Mouse (Mus musculus) megakaryocyte progenitor cell, adult 5-6 weeks (primary cell): Measurements from ENCODE around the gene Gm8237. TPM values are rescaled to one million over a fixed set of nuclear protein-coding genes. Genes with fewer than 3 reads are reported as not detected.
"Not testable (repeated sequence)": the region's sequence is repeated elsewhere in the genome, so short reads cannot be mapped to it uniquely, and the experiment has no call there.

Experiments
- ATAC-seq: replicated peaks from 2 replicates; pipeline ENCODE4 v1.8.0; 2016; ENCODE audit warnings: mild to moderate bottlenecking, moderate TSS enrichment, inconsistent platforms; ENCODE audit not compliant: poor library complexity
- total RNA-seq, 2 experiments: library from RNA; stranded (forward) in 1 of 2; stranded (reverse) in 1 of 2; fragments of 157-497, 149-512 nt in 1 of 2; fragments of 200-1000 nt in 1 of 2; gene quantifications; 2 replicates each; pipeline versions ENCODE4 v1.2.3 to v1.2.4; 2015 to 2017

Gm8237 gene
- total RNA-seq (2015) = not detected in 2 replicates
- total RNA-seq (2017) = not detected in 2 replicates

- ATAC-seq = not testable (repeated sequence)
Measured at GRCm38 (mm10) chr14:5880241-5880640, at the start of gene Gm8237. Gene Gm8237, minus strand, starts transcription at chr14:5880382.

- ATAC-seq = not testable (repeated sequence)
Measured at GRCm38 (mm10) chr14:5923276-5923675, 43.1 kb upstream of the Gm8237 start.

- ATAC-seq = not testable (repeated sequence)
Measured at GRCm38 (mm10) chr14:5918330-5918942, 38.3 kb upstream of the Gm8237 start.

GRCm38 (mm10) chr14:5913701-5914100 lies 33.5 kb upstream of the Gm8237 start:
- ATAC-seq = not testable (repeated sequence)

GRCm38 (mm10) chr14:5879791-5880190 lies 391 bp downstream of the Gm8237 start:
- ATAC-seq = not testable (repeated sequence)

DNA sequence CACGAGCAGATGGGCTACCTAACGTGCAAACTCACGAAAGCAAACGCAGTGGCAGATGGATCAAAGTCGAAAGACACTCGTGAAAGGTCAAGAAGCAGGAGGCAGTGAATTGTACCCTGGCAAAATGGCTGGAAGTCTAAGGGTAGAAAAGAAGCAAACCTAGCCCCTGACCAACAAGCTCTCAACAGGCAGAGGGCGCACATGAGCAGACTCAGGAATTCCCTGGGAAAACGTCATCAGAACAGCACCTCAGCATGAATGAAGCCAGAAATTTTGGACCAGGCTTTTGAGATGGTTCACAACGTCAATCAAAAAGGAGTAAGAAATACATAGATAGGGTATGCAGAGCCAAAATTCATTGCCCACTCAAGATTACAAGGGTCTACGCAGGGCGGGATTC lies 1.0 kb downstream of the Gm8237 start:
- ATAC-seq = not testable (repeated sequence)

GRCm38 (mm10) chr14:5855911-5856310 lies 24.3 kb downstream of the Gm8237 start:
- ATAC-seq = not testable (repeated sequence)

DNA sequence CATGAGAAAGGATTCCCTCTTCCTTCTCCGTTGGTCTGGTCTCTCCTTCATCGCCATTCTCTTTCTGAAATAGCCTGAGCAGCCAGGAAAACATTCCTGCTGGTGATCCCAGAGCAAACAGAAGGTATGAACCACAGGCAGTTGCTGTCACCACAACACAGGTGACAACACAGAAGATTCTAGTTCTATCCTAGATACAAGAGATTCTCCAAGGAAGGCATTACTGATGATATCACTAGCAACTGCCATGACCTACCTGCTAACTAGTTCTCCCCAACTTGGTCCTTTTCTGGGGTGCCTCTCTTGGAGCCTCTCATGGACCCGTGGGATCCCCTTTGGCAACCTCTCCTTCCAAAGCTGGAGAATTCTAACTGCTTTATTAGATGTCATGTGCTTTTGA lies 50.0 kb downstream of the Gm8237 start, which contains the start of gene Gm3424:
Gene Gm3424, minus strand, starts transcription at position 101 of the 400 bp plus-strand sequence.
- not testable (repeated sequence) for ATAC-seq

GRCm38 (mm10) chr14:5812699-5813356 lies 67.4 kb downstream of the Gm8237 start:
- not testable (repeated sequence) for ATAC-seq

Other genes starting within 250 kb of the Gm8237 start
- gene Gm8265, start 247.4 kb downstream of the Gm8237 start, total RNA-seq (2015) = not detected in 2 replicates
- not detected in 2 replicates for gene Gm8265, start 247.4 kb downstream of the Gm8237 start, total RNA-seq (2017)
- not detected in 2 replicates for gene Gm9603, start 192.9 kb downstream of the Gm8237 start, total RNA-seq (2015)
- not detected in 2 replicates for gene Gm9603, start 192.9 kb downstream of the Gm8237 start, total RNA-seq (2017)
- not detected in 2 replicates for gene Gm3373, start 138.8 kb downstream of the Gm8237 start, total RNA-seq (2015)
- gene Gm3373, start 138.8 kb downstream of the Gm8237 start, total RNA-seq (2017) = not detected in 2 replicates
- gene Gm3383, start 72.4 kb downstream of the Gm8237 start, total RNA-seq (2015) = 0.76 and 1.4 TPM in 2 replicates
- 0.91 and 1.00 TPM in 2 replicates for gene Gm3383, start 72.4 kb downstream of the Gm8237 start, total RNA-seq (2017)
- not detected in 2 replicates for gene Gm3424, start 50.1 kb downstream of the Gm8237 start, total RNA-seq (2015)
- not detected in 2 replicates for gene Gm3424, start 50.1 kb downstream of the Gm8237 start, total RNA-seq (2017)
- not detected in 2 replicates for gene Gm3248, start 81.4 kb upstream of the Gm8237 start, total RNA-seq (2015)
- not detected in 2 replicates for gene Gm3248, start 81.4 kb upstream of the Gm8237 start, total RNA-seq (2017)
- not detected in 2 replicates for gene Gm3453, start 98.8 kb upstream of the Gm8237 start, total RNA-seq (2015)
- gene Gm3453, start 98.8 kb upstream of the Gm8237 start, total RNA-seq (2017) = not detected in 2 replicates
- not detected in 2 replicates for gene Gm6337, start 177.9 kb upstream of the Gm8237 start, total RNA-seq (2015)
- not detected in 2 replicates for gene Gm6337, start 177.9 kb upstream of the Gm8237 start, total RNA-seq (2017)
- not detected in 2 replicates for gene Gm8206, start 213.6 kb upstream of the Gm8237 start, total RNA-seq (2015)
- 1.9 TPM in 1 of 2 replicates, not detected in the other for gene Gm8206, start 213.6 kb upstream of the Gm8237 start, total RNA-seq (2017)
- 0.27 and 0.29 TPM in 2 replicates for gene Gm3468, start 228.3 kb upstream of the Gm8237 start, total RNA-seq (2015)
- gene Gm3468, start 228.3 kb upstream of the Gm8237 start, total RNA-seq (2017) = 0.17 and 0.62 TPM in 2 replicates
- not detected in 2 replicates for gene Gm3476, start 245.4 kb upstream of the Gm8237 start, total RNA-seq (2015)
- not detected in 2 replicates for gene Gm3476, start 245.4 kb upstream of the Gm8237 start, total RNA-seq (2017)